Comparison of ENCODE assay signal across 12 mouse cellular contexts in the genomic region with DNA sequence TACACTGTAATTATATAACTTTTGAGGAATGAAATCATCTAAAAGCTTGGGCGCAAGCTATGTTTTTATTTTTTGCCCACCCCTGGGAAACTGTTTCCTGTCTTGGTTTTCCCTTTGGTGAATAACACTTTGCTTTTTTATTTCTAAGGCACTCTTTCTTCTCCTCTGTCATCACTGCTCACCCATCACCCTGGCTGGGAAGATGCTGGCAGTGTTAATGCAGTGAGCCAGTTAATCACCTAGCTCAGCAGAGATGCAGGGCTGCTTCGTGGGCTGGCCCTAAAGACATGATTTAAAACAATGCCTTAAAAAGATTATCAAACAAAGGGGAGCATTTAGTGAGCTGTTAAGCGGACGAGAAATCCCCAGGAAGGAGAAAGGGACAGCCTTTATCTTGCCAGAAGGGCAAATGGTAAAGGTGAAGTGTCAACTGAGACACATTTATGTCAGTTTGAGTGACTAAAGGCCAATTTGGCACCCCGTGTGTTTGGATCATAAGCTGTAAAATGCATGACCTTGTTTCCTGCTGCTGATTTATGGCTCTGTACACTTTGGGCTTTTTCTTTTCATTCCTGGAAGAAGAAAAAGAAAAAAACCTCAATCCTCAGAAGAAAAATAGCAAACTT.
DNase-seq lines count a peak whose midpoint lies in the region; ATAC-seq lines count a peak whose summit lies in the region.
"Had no signal": no experiment of that assay in that cellular context is flagged by ENCODE, and none has a peak within 500 bp of the region (broad histone marks: within the 10 kb centered on the region; RNA-seq: fewer than 3 reads in every experiment).

No protein-coding gene starts in this region.

- no peaks in the 10 kb centered on the region for H3K27me3 ChIP-seq in heart, embryonic 13.5 days (replicated peaks)
- H3K27me3 ChIP-seq in heart, embryonic 11.5 days (ENCODE audit: control insufficient read depth, insufficient read depth, low read length) = no peaks in the 10 kb centered on the region
- no peaks in the 10 kb centered on the region for H3K27me3 ChIP-seq in midbrain, embryonic 15.5 days (replicated peaks)
- peaks cover 12% of the 10 kb centered on the region for H3K27me3 ChIP-seq in midbrain, embryonic 10.5 days (ENCODE audit: low read depth, poor library complexity, severe bottlenecking)
- no peaks in the 10 kb centered on the region; the same call in 1 of the 2 replicates for H3K27me3 ChIP-seq in midbrain, embryonic 16.5 days (ENCODE audit: control insufficient read depth, insufficient read depth, low read depth, low read length)
- H3K27me3 ChIP-seq: embryonic facial prominence, embryonic 15.5 days; liver, embryonic 12.5 days had no signal

- WGBS in heart, embryonic 13.5 days = 25% methylated on average over 5 of the region's 5 CpGs
- WGBS in heart, embryonic 11.5 days (ENCODE audit: insufficient replicate concordance) = 21% methylated on average over 5 of the region's 5 CpGs
- WGBS in midbrain, embryonic 15.5 days = 26% methylated on average over 5 of the region's 5 CpGs
- WGBS in midbrain, embryonic 10.5 days = 17% methylated on average over 5 of the region's 5 CpGs
- WGBS in midbrain, embryonic 16.5 days = 23% methylated on average over 5 of the region's 5 CpGs

- H3K9ac ChIP-seq in heart, embryonic 13.5 days = peak overlapping the region; percentile 47; the same call in 1 of the 2 replicates
- no peak overlapping the region for H3K9ac ChIP-seq in heart, embryonic 11.5 days (ENCODE audit: low read depth, low read length)
- H3K9ac ChIP-seq in midbrain, embryonic 15.5 days = no peak overlapping the region
- no peak overlapping the region for H3K9ac ChIP-seq in midbrain, embryonic 16.5 days (ENCODE audit: low read depth, low read length)
- H3K9ac ChIP-seq: embryonic facial prominence, embryonic 15.5 days; liver, embryonic 12.5 days had no signal

- H3K27ac ChIP-seq in heart, embryonic 13.5 days (replicated peaks) = peak overlapping the region; percentile 43; the same call in 1 of the 2 replicates
- no peak overlapping the region for H3K27ac ChIP-seq in heart, embryonic 11.5 days (ENCODE audit: low read depth, low read length)
- H3K27ac ChIP-seq in midbrain, embryonic 15.5 days = peak overlapping the region; percentile 31; the same call in 1 of the 2 replicates
- no peak overlapping the region for H3K27ac ChIP-seq in midbrain, embryonic 10.5 days (replicated peaks)
- peak overlapping the region; percentile 9; the same call in 1 of the 2 replicates for H3K27ac ChIP-seq in midbrain, embryonic 16.5 days (ENCODE audit: low read length)
- H3K27ac ChIP-seq: embryonic facial prominence, embryonic 15.5 days; liver, embryonic 12.5 days; macrophage had no signal

- H3K4me1 ChIP-seq in heart, embryonic 13.5 days = peaks cover 80% of the 10 kb centered on the region
- peaks cover 37% of the 10 kb centered on the region for H3K4me1 ChIP-seq in heart, embryonic 11.5 days (ENCODE audit: control insufficient read depth, insufficient read depth, low read length)
- H3K4me1 ChIP-seq in midbrain, embryonic 15.5 days = peaks cover 17% of the 10 kb centered on the region
- H3K4me1 ChIP-seq in midbrain, embryonic 10.5 days = peaks cover 50% of the 10 kb centered on the region
- H3K4me1 ChIP-seq in midbrain, embryonic 16.5 days (ENCODE audit: control insufficient read depth, insufficient read depth, low read length) = peaks cover 20% of the 10 kb centered on the region
- H3K4me1 ChIP-seq: liver, embryonic 12.5 days had no signal

- H3K4me2 ChIP-seq in heart, embryonic 13.5 days = peak overlapping the region; percentile 22
- H3K4me2 ChIP-seq in heart, embryonic 11.5 days = no peak overlapping the region
- H3K4me2 ChIP-seq in midbrain, embryonic 15.5 days = no peak overlapping the region
- no peak overlapping the region for H3K4me2 ChIP-seq in midbrain, embryonic 16.5 days (ENCODE audit: low read length)
- H3K4me2 ChIP-seq: embryonic facial prominence, embryonic 15.5 days; liver, embryonic 12.5 days had no signal

- ATAC-seq in heart, embryonic 13.5 days (ENCODE audit: extremely low read depth, insufficient number of reproducible peaks, low FRiP score, low TSS enrichment) = no peak
- no peak for ATAC-seq in heart, embryonic 11.5 days (replicated peaks; ENCODE audit: insufficient number of reproducible peaks, low FRiP score, low TSS enrichment)
- ATAC-seq in midbrain, embryonic 15.5 days (replicated peaks) = no peak
- no peak for ATAC-seq in midbrain, embryonic 16.5 days
- ATAC-seq in erythroid progenitor cell, adult 5-6 weeks (replicated peaks; ENCODE audit: low FRiP score, poor library complexity, severe bottlenecking) = no peak
- ATAC-seq: liver, embryonic 12.5 days had no signal

- no peak for DNase-seq in midbrain, embryonic 10.5 days (ENCODE audit: low spot score)
- peak; percentile 56 for DNase-seq in embryo, embryonic 11 days
- DNase-seq: cerebellum, adult 8-10 months; gastrocnemius, postnatal 36 days had no signal

- no peaks in the 10 kb centered on the region for H3K9me3 ChIP-seq in heart, embryonic 13.5 days
- no peaks in the 10 kb centered on the region for H3K9me3 ChIP-seq in heart, embryonic 11.5 days (replicated peaks; ENCODE audit: control insufficient read depth, low read length)
- H3K9me3 ChIP-seq in midbrain, embryonic 15.5 days = no peaks in the 10 kb centered on the region
- no peaks in the 10 kb centered on the region for H3K9me3 ChIP-seq in midbrain, embryonic 10.5 days (replicated peaks)
- H3K9me3 ChIP-seq in midbrain, embryonic 16.5 days (replicated peaks; ENCODE audit: control insufficient read depth, low read length, poor library complexity, severe bottlenecking) = no peaks in the 10 kb centered on the region
- H3K9me3 ChIP-seq: embryonic facial prominence, embryonic 15.5 days; liver, embryonic 12.5 days had no signal

- H3K4me3 ChIP-seq in heart, embryonic 13.5 days = no peak overlapping the region
- no peak overlapping the region for H3K4me3 ChIP-seq in heart, embryonic 11.5 days (ENCODE audit: low read depth, low read length)
- H3K4me3 ChIP-seq in midbrain, embryonic 15.5 days = no peak overlapping the region
- H3K4me3 ChIP-seq in midbrain, embryonic 10.5 days = no peak overlapping the region
- no peak overlapping the region for H3K4me3 ChIP-seq in midbrain, embryonic 16.5 days (ENCODE audit: low read depth, low read length)
- H3K4me3 ChIP-seq: embryonic facial prominence, embryonic 15.5 days; liver, embryonic 12.5 days had no signal

- H3K36me3 ChIP-seq in heart, embryonic 13.5 days = no peaks in the 10 kb centered on the region
- no peaks in the 10 kb centered on the region for H3K36me3 ChIP-seq in heart, embryonic 11.5 days (ENCODE audit: control insufficient read depth, insufficient read depth, low read length)
- H3K36me3 ChIP-seq in midbrain, embryonic 15.5 days (replicated peaks) = no peaks in the 10 kb centered on the region
- H3K36me3 ChIP-seq in midbrain, embryonic 10.5 days = no peaks in the 10 kb centered on the region
- H3K36me3 ChIP-seq in midbrain, embryonic 16.5 days (ENCODE audit: control insufficient read depth, insufficient read depth, low read length) = no peaks in the 10 kb centered on the region
- H3K36me3 ChIP-seq: embryonic facial prominence, embryonic 15.5 days; liver, embryonic 12.5 days had no signal

Comparison
In these comparisons a context has a peak if more than half of its experiments do, and no peak if none do; other contexts are left out.
1. H3K27ac ChIP-seq: peak in heart, embryonic 13.5 days (single experiment), midbrain, embryonic 15.5 days (single experiment) and midbrain, embryonic 16.5 days (single experiment); none in heart, embryonic 11.5 days (single experiment) and midbrain, embryonic 10.5 days (single experiment).